Mouse (Mus musculus) ES-E14 (cell line): Measurements from ENCODE around the gene Ccr10. TPM values are rescaled to one million over a fixed set of nuclear protein-coding genes. Genes with fewer than 3 reads are reported as not detected.

Experiments used
- DNase-seq: peaks from one replicate; pipeline ENCODE4 v3.0.0-alpha.2; 2013; ENCODE audit warnings: low read depth, low spot score
- H3K27ac ChIP-seq: 2 replicates; pipeline ENCODE4 v1.5.1; 2012; ENCODE audit warnings: low read depth, mild to moderate bottlenecking, low read length, moderate library complexity, mixed read lengths; ENCODE audit not compliant: poor library complexity, insufficient read depth, severe bottlenecking
- H3K36me3 ChIP-seq: 2 replicates; pipeline ENCODE4 v1.6.1; 2012; ENCODE audit warnings: mild to moderate bottlenecking, low read length, moderate library complexity, mixed read lengths; ENCODE audit not compliant: control insufficient read depth, poor library complexity, insufficient read depth, severe bottlenecking
- H3K4me1 ChIP-seq, 2 experiments: fragments of 150-350 bp in 1 of 2; sonication (generic) in 1 of 2; 2 replicates each; pipeline ENCODE4 v1.6.1; 2012; ENCODE audit warnings: low read length in 2 of 2, mild to moderate bottlenecking in 1 of 2, mixed read lengths in 1 of 2; ENCODE audit not compliant: control insufficient read depth in 2 of 2, insufficient read depth in 2 of 2, poor library complexity in 1 of 2
- H3K4me3 ChIP-seq, 2 experiments: fragments of 150-350 bp in 1 of 2; sonication (generic) in 1 of 2; 2 replicates each; pipeline ENCODE4 v1.5.1; 2012; ENCODE audit warnings: low read length in 2 of 2, low read depth in 1 of 2, mild to moderate bottlenecking in 1 of 2, mixed read lengths in 1 of 2; ENCODE audit not compliant: insufficient read depth in 1 of 2, poor library complexity in 1 of 2, severe bottlenecking in 1 of 2
- H3K9ac ChIP-seq: 2 replicates; pipeline ENCODE4 v1.6.1; 2012; ENCODE audit warnings: low read depth, mild to moderate bottlenecking, low read length, mixed read lengths; ENCODE audit not compliant: poor library complexity, insufficient read depth, severe bottlenecking
- H3K9me3 ChIP-seq: fragments of 150-350 bp; sonication (generic); 2 replicates; pipeline ENCODE4 v1.6.1; 2012; ENCODE audit warnings: low read depth, mild to moderate bottlenecking, low read length; ENCODE audit not compliant: control insufficient read depth, insufficient read depth
- CHD2 ChIP-seq: IDR thresholded peaks from 2 replicates; pipeline ENCODE4 v1.6.1; 2014; ENCODE audit warnings: mild to moderate bottlenecking, low read depth, low read length, inconsistent platforms
- HCFC1 ChIP-seq: IDR thresholded peaks from 2 replicates; pipeline ENCODE4 v1.6.1; 2012; ENCODE audit warnings: low read length, inconsistent platforms, borderline replicate concordance; ENCODE audit not compliant: insufficient read depth
- MAFK ChIP-seq: IDR thresholded peaks from 2 replicates; pipeline ENCODE4 v1.6.1; 2014; ENCODE audit warnings: mild to moderate bottlenecking, low read depth, low read length, inconsistent platforms; ENCODE audit not compliant: insufficient read depth
- ZC3H11A ChIP-seq: IDR thresholded peaks from 2 replicates; pipeline ENCODE4 v1.6.1; 2012; ENCODE audit warnings: low read depth, mild to moderate bottlenecking, inconsistent platforms, low read length, borderline replicate concordance
- ZNF384 ChIP-seq: IDR thresholded peaks from 2 replicates; pipeline ENCODE4 v1.6.1; 2012; ENCODE audit warnings: low read depth, low read length, inconsistent platforms
- in situ Hi-C, 2 experiments: fragments of 600-800 bp; cut with MboI; formaldehyde crosslinking; loops; one replicate each; pipeline ENCODE4 v1.15.1; 2025; ENCODE audit warnings: low sequenced_read_pairs in 2 of 2, inconsistent platforms in 1 of 2; ENCODE audit not compliant: unreplicated experiment in 2 of 2
- total RNA-seq: library from RNA; depleted of rRNA; stranded (reverse); fragments of 300-350 nt; gene quantifications from 2 replicates; pipeline ENCODE4 v1.2.3, GENCODE M21; 2012

Gene Ccr10
- total RNA-seq, 1 experiment, result 0.31 TPM

- Histone ChIP-seq H3K9me3 (no peaks in the 10 kb centered on the region), H3K27ac (no peak overlapping the region), H3K9ac (no peak overlapping the region), H3K36me3 (peaks cover 7% of the 10 kb centered on the region; the same call in 1 of the 2 replicates), H3K4me1 (peaks cover 0 to 28% of the 10 kb centered on the region in 2 experiments; a peak in 2 of 4 replicates), H3K4me3 (no peak overlapping the region)
- DNase-seq, result no peak
- TF ChIP-seq MAFK (no peak), CHD2 (no peak), HCFC1 (no peak), ZC3H11A (no peak), ZNF384 (no peak)
- in situ Hi-C loops, result no loop called here
These were observed 15.1 kb upstream of the Ccr10 start for GRCm38 (mm10) chr11:101190181-101190912.

GRCm38 (mm10) chr11:101189495-101190180 lies 14.4 kb upstream of the Ccr10 start:
- in situ Hi-C loops, result no loop called here
- DNase-seq, result no peak
- no peak overlapping the region for H3K4me3 ChIP-seq
- H3K36me3 ChIP-seq, result peaks cover 7% of the 10 kb centered on the region; the same call in 1 of the 2 replicates
- H3K27ac ChIP-seq, result no peak overlapping the region
- TF ChIP-seq ZNF384, result no peak
- no peak overlapping the region for H3K9ac ChIP-seq
- peaks cover 0 to 28% of the 10 kb centered on the region in 2 experiments; a peak in 2 of 4 replicates for H3K4me1 ChIP-seq
- no peaks in the 10 kb centered on the region for H3K9me3 ChIP-seq

GRCm38 (mm10) chr11:101188166-101188805 lies 13.0 kb upstream of the Ccr10 start:
- no peak overlapping the region for H3K4me3 ChIP-seq
- no peak overlapping the region for H3K27ac ChIP-seq
- in situ Hi-C loops, result no loop called here
- no peak overlapping the region for H3K9ac ChIP-seq
- TF ChIP-seq CHD2 (no peak), HCFC1 (no peak), MAFK (no peak), ZC3H11A (no peak), ZNF384 (no peak)
- H3K36me3 ChIP-seq, result peaks cover 7% of the 10 kb centered on the region; the same call in 1 of the 2 replicates
- no peak for DNase-seq
- H3K9me3 ChIP-seq, result no peaks in the 10 kb centered on the region
- H3K4me1 ChIP-seq, result peaks cover 0 to 28% of the 10 kb centered on the region in 2 experiments; a peak in 2 of 4 replicates

- Histone ChIP-seq H3K27ac (no peak overlapping the region), H3K9ac (no peak overlapping the region), H3K36me3 (0 out of 2 replicates have a peak, but pooled peaks cover 1% of the 10 kb centered on the region), H3K4me3 (no peak overlapping the region), H3K4me1 (peaks cover 0 to 28% of the 10 kb centered on the region in 2 experiments; a peak in 2 of 4 replicates), H3K9me3 (no peaks in the 10 kb centered on the region)
- in situ Hi-C loops, result no loop called here
- no peak for TF ChIP-seq ZC3H11A
- no peak for TF ChIP-seq ZNF384
- TF ChIP-seq MAFK, result no peak
- TF ChIP-seq CHD2, result no peak
- TF ChIP-seq HCFC1, result no peak
- DNase-seq, result no peak
These were observed 12.3 kb upstream of the Ccr10 start for GRCm38 (mm10) chr11:101187541-101187940.
